Mouse (Mus musculus) spleen, postnatal 14 days (tissue): ENCODE results near the gene Prok2.

Experiments
- DNase-seq, 2 experiments: peaks; one replicate each; pipeline ENCODE4 v3.0.0; 2021 to 2022; ENCODE audit warnings: low spot score in 2 of 2

The Prok2 gene

DNA sequence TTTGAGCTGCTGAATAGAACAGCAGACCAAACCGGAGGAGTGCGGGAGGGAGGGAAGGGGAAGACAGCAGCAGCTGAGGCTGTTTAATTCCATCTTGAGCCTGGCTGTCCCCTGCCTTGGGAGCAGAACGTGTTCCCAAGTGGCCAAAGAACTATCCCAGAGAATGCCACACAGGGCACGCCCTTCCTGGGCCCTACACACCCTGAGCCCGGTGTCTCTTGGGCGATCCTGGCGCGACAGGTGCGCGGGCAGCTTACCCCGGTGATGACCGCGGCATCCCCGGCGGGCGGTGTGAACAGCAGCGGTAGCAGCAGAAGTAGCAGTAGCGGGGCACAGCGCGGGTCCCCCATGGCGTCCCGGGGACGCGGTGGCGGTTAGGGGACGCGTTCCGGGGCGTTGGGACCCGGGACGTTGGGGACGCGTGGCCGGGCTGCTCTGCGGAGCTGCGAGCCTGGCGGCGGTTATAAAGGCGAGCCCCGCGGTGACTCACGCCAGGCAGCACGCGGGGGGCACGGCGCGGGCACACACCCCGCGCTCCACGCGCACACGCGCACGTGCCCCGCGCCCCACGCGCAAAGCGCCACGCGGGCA lies at the start of gene Prok2:
Gene Prok2 (minus strand): TSS at position 422 of the 591 bp plus-strand sequence.
- DNase-seq = no peak

DNA sequence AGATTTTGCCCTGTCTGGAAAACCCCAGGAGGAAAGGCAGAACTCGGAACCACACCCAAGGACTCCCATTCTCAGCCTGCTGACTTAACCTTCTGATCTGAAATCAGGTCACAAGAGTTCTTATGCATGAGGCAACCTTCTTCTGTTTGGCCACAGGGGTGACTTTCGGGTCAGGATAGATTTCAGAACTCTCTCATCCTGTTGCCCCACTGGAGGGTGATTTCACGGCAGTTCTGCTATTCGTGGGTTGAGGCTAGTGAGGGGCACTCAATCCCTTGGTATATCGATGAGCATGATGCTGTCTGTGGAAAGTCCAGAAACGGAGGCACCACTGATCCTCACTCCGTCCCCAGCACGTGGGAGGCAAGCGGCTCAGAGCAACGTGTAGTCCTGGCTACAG lies 48.5 kb upstream of the Prok2 start:
- no peak for DNase-seq

DNA sequence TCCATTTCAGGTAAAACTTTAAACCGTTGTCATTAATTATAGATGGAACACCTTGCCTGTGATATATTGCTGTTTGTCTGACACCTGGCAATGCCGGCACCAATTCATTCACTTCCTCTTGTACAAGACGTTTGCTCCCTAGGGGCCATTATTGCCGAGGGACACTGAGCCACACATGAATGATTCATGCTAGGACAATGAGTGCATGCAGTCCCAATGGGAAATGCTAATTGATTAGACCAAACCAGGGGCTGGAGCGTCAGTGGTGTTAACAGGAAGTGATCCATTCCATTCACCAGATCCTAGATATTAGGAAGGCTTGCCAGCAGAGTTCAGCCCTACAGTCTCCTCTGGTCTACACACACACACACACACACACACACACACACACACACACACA lies 42.3 kb upstream of the Prok2 start:
- no peak for DNase-seq

DNA sequence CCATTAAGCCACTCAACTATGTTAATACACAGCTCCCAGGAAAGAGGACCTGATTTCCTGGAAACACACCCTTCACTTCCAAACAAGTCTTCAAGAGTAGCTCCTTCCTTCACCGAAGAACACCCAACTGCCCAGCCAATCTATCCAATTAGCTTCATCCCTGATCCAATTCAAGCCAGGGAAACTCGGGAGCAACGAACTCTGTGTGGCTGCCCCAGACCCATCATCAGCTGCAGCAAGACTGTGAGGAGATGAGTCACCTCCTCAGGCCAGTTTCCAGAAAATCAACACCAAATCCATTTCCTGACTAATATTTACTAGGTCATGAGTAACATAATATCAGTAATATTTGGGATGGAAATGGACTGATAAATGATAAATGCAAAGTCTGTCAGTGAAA lies 38.7 kb upstream of the Prok2 start:
- no peak for DNase-seq

DNA sequence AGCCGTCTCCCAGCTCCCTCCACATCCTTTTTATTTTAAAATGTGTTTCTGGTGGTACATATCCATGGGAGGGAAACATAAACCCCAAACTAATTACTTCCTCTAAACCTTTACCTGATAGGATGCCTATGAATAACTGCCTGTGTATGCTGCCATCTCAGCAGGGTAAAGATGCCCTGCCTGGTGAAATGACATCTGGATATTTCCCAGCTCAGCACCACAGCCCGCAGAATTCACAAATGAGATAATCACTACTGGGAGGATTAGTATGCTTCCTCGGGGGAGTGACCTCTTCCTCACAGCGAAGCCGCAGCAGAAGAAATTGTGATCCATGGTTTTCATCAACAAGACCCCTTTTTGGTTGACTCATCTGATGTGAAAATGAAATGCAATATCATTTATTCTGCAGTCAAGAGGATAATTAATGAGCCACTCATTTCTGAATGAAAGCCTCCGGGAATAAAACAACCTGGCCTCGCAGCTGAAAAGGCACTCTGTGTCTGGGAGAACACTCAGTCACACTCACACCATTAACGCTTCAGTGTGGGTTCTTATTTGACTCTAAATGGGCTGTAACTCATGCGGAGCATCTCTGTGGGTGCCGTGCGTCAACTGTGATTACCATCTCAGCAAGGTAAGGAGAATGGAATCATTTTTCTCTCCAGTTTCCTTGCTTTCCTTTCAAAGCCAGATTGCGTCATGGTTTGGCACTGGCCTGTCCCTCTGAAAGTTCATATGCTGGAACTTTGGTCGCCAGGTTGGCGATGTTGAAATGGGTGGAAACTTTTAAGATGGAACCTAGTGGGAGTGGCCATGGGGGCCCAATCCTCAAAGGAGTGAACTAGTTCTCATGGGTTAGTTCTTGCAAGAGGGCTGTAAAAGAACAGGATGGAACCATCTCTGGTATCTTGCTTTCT lies 36.1 kb upstream of the Prok2 start:
- DNase-seq = no peak

DNA sequence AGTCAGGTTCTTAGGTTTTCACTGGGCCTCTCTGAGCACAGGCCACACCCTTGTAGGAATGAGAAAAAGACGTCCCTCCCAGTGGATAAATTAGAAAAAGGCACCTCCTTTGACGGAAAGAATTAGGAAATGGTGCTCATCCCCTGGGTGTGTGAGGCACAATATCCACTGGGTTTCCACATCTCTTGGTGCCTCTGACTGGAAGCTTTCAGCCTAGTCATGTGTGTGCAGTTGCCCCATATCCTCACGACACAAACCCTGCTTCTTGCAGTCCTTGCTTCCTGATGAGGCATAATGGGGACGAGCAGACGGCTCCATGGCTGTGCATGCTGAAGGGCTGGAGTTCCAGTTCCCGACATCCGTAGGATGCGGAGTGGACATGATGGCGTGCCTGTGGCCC lies 29.9 kb upstream of the Prok2 start:
- no peak for DNase-seq

DNA sequence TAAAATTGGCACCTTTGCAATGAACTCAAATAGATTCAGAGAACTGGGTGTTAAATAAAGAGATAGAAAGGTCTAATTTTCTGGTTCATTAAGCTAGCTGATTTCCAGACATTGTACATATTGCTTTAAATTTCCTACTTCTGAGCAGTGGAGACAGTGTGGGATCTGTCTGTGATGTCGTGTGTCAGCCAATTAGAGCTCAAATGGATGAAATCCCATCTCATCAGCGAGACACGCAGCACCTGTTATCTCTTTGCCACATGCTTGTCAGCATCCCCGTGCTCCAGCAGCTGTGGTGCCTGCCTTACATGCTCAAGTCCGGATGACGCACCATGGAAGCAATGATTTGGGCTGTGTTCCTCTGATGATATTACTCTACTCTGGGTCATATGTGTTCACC lies 25.1 kb upstream of the Prok2 start:
- no peak for DNase-seq

DNA sequence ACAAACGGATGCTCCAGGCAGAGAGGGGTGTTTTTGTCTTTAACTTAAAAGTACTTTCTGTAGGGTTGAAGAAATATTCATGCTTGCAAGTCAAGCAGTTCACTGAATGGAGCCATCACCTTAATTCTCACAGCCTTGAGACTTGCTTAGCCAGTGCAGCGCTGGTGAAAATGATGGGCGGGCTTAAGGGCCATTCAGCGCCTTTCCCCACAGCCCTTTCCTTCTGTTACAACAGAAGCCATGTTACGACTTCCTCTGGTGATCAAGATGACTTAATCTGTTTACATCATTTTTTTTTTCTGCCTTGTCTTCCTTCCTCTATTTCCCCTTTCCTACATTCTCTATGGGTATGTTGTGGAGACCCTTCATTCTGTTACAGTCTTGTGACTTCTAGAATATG lies 20.1 kb upstream of the Prok2 start:
- DNase-seq = no peak

DNA sequence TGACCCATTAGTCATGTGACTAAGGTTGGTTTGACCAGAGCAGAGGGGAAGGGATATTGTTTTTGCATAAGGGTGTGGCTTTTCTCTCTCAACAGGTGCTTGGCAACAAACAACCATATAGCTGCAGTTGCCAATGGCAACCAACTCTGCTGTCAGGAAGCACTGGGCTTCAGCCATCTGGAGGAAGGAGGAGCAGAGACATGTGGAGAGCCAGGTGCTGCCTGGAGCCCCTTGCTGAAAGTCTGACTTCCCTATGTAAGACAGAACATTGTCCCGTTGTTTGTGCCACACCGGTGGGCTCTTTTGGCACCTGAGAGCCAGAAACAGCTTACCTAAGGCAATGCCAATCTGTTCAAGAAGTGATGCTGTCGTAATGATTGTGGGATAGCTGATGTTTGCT lies 16.7 kb upstream of the Prok2 start:
- no peak for DNase-seq

DNA sequence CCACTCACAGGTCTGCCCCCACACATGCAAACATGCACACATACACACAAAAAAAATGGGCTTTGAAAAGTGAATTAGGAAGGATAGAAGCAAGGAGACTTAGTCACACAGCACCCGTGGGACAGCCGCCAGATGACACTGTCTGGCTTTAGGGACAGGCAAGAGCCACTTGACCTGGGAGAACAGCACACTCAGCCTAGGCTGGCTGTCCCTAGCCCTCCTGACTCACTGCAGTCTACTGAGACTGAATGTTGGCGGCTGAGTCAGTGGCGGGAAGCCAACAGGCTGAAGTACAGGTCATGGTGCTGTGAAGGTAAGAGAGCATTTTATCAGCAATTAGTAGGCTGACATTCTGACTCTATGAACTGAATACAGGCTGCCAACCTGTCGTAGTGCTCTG lies 8.5 kb upstream of the Prok2 start:
- DNase-seq = no peak

DNA sequence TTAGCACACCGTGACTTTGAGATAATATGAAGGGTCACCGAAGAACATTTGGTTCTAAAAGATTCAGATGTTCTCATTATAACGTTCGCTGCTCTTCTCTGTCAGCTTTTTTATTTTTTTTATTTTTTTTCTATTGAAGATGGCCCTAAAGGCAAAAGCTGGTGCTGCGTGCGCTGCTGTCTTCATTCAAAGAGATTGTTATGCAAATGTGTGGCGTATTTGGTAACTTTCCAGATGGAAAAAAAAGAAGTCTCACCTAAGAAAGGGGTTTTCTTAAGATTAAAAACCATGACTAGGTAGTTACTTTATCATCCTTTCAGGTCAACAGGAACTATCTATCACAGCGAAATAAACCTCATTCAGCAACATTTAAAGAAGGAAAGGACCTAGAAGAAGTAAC lies 6.5 kb upstream of the Prok2 start:
- no peak for DNase-seq

DNA sequence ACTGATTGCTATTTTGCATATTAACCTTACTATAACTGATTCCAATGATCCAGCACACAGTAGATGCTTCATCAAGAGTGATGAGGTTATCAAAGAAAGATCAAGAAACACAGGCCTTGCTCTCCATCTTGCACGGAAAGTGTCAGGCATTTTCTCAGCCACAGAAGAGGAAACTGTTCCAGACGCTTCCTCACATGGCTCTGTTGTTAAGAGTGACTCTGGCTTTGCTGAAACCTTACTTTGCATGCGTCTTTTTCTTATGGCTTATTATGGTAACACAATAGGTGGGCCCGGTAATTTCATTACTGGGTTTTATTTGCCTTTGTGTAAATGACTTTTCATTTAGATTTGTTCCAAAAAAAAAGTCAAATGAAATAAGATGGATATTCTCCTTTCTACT lies 5.7 kb upstream of the Prok2 start:
- DNase-seq = no peak

DNA sequence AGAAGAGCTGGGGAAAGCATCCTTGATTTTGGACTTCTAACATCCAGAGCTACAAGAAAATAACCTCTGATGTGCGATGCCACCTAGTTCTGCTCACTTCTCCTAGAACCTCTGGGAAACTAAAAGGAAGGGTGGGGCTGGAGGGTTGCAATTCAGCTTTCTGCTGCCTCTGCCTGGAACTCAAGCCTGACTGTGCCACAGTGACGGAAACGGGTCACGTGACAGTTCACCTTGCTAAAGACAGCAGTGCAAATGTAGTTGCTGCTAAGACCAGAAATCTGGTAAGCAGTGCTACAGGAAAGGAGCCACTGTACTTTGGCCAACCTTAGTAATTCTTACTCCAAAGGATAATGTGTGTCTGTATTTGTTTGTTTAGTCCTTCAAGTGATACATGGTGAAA lies 3.7 kb upstream of the Prok2 start:
- no peak for DNase-seq

DNA sequence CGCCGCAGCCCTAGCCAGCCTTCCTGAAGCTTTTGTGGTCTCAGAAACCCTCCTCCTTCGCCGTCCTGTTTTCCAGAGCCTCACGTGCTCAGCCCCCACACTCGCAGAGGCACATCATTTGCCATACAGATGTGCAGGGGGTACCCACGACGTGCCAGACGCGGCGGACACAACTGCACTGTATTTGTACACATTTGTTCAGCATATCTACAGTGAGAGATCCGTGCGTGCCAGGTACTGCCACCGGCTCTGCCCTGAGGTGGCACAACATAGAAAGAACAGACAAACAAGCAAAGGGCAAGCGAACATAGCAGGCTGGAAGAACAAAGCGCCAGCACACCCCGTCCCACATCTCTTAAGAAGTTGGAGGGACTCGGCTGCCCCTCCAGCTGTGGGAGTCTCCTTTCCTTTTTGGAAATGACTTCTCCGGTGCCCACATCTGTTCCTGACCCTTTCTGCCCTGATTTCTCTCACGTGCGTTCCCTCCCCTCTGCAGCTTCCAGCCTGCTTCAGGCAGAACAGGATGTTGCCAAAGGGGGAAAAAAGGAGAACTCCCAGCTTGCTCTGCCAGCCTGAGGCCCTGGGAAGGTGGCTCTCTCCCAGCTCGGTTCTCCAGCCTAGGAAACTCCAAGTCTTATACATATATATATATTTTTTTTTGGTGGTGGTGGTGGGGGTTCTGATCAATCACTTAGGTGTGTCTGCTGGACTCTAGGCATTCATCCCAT lies 548 bp upstream of the Prok2 start:
- no peak for DNase-seq

DNA sequence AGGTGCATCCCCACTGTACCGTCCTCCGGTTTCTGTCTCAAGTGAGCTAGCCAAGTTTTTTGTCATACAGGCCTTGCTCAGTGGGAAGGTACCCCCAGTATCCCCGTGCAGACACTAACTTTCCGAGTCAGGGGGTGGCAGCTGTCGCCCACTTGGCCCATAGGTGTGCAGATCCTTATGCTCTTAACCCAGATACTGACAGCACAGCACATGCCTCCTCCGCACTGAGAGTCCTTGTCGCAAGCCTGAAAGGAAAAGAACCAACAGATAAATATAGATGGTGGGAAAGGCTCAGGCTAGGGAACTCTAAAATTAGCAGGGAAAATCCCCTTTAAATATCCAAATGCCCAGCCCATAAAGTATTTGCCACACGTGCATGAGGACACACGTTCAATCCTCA lies 3.8 kb downstream of the Prok2 start:
- no peak for DNase-seq

DNA sequence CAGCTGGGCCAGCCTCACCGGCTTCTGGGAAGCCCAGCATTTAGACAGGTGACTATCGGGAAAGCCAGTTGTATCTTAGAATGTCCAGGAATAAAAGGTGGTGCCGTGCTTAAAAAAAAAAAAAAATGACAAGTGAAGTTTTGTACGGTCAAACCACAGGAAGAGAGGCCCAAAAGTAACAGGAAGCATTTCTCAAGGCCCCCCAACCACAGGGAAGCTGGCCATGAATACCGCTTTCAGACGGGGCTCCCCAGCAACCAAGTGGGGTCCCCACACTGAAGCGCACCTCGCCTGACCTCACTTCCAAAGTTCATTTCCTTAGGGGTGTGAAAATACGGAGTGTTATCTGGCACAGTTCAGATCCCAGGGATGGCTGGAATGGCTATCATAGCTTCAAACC lies 5.2 kb downstream of the Prok2 start:
- no peak for DNase-seq

DNA sequence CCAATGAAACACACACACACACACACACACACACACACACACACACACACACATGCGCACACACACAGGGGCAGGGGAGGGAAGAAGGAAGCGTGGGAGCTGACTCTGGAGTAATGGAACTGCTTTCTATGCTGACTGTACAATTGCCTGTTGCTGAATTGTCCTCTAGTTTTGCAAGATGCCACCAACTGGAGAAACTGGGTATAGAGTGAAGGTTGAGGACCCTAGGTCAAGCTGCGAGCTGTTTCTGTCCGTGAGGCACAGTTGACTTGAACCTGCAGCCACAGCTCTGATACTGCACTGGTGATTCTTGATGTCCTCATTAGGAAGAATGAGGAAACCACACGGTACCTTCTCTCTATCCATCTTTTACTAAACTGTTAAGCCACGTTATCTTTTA lies 10.3 kb downstream of the Prok2 start:
- no peak for DNase-seq

DNA sequence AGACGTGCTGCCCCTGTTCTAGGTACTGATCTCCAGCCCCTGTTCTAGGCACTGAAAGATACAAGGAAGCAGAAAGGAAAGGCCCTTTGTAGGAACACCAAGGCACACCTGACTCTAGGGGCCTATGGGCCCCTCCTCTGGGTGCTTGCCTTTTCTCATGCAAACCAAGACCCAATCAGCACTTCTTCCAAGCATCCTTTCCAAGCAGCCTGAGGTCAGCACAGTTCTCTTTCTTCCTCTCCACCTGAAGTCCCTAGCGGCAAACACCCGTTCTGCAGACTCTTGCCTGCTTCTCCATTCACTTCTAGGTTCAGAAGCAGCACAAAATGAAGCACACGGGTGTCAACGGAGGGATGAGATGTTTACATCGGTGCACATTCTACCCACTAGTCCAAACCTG lies 11.0 kb downstream of the Prok2 start:
- DNase-seq = no peak

DNA sequence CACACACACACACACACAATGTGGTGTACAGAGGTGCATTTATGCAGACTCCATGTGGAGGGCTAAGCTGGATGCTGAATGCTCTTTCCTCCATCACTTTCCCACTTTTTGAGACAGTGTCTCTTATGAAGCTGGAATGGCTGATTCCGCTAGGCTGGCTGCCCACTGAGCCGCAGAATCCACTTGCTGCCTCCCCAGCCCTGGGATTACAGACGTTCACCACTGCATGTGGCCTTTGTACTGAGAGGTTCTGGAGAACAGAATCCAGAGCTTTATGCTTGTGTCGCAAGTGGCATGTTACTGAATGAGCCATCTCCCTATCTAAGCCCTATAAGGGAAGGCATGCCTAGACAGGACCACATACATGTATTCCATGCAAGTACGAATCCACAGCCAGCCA lies 12.9 kb downstream of the Prok2 start:
- DNase-seq = no peak

DNA sequence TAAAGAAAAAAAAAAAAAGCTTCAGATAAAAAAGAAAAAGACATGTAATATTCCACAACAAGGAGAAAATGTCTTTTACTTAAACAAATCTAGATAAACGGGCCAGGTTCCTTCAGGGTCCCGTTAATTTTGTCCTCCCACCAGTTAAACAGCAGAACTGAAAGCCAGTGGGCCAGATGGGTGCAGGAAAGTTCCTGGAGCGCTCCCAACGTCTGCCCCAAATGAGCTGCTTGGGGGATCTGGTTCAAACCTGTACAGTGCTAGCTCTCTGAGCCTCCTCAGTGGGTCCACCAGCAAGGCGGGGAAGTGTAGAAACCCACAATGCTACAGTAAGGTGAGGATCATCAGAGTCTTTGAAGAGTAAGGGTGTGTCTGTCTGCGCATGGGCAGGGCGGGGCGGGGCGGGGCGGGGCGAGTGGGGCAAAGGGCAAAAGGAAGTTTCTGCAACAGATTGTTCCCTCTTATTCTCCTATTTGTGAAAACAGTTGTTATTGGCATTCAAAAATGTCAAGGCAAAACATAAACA lies 14.6 kb downstream of the Prok2 start:
- DNase-seq = no peak

DNA sequence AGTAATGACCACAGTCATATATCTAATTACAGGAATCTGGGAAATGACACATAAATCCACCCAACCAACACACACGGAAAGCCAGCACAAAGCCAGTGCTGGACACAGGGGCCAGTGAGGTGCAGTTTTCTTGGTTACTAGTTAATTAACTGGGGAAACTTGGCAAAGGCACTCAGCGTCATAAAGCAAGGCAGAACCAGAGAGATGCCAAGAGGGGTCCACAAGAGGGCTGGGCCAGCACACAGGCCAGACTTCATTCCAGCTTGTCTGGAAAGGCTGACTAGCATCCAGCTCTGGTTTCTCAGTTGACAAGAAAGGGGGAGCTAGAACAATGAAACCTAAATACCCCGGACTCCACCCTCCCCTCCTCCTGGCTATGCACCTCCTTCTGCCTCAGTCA lies 25.7 kb downstream of the Prok2 start:
- no peak for DNase-seq

DNA sequence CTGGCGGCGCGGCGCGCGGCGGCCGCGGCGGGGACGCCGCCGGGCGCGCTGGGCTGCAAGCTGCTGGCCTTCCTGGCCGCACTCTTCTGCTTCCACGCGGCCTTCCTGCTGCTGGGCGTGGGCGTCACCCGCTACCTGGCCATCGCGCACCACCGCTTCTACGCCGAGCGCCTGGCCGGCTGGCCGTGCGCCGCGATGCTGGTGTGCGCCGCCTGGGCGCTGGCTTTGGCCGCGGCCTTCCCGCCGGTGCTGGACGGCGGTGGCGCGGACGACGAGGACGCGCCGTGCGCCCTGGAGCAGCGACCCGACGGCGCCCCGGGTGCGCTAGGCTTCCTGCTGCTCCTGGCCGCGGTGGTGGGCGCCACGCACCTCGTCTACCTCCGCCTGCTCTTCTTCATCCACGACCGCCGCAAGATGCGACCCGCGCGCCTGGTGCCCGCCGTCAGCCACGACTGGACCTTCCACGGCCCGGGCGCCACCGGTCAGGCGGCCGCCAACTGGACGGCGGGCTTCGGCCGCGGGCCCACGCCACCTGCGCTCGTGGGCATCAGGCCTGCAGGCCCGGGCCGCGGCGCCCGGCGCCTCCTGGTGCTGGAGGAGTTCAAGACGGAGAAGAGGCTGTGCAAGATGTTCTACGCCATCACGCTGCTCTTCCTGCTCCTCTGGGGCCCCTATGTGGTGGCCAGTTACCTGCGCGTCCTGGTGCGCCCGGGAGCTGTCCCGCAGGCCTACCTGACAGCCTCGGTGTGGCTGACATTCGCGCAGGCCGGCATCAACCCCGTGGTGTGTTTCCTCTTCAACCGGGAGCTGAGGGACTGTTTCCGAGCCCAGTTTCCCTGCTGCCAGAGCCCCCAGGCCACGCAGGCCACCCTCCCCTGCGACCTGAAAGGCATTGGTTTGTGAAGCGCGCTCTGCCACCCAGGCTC lies 33.0 kb downstream of the Prok2 start:
- DNase-seq = no peak
